In the genomic region with DNA sequence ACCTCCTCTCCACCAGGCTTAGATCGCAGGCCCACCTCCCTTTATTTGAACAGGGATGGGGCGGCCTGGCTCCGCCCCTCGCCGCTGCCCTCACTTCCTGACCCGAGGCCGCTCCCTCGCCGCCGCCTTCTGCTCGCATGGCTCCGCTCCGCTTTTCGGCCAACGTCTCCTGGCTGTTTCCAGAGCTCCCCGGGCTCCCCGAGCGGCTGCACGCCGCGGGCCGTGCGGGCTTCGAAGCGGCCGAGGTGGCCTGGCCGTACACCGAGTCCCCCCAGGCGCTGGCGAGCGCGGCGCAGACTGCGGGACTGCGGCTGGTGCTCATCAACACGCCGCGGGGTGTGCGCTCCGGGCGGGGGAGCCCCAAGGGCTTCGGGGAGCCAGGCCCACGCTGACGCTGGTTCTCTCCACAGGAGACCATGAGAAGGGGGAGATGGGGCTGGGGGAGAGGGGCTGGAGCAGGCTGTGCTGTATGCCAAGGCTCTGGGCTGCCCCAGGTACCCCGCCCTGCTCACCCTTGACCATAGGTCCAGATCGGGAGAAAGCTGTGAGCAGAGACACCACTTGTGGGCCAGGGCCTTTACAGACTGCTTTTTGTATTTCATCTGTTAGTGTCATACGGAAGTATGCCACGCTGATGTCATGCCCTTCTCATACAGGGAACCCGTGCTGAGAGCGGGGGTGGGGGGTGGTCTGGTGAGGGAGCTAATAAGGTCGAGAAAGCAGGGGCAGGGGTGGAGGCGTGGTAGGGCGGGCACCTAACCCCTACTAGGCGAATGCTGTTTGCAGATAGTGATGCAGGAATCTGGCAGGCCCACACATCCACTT, we compare ENCODE assay signal across 8 mouse cellular contexts. TPM values are rescaled to one million over a fixed set of nuclear protein-coding genes. Genes with fewer than 3 reads are reported as not detected.
DNase-seq lines count a peak whose midpoint lies in the region; ATAC-seq and TF ChIP-seq lines count a peak whose summit lies in the region.

No protein-coding gene starts in this region.

- H3K36me3 ChIP-seq in heart, embryonic 12.5 days: peaks cover 37% of the 10 kb centered on the region
- H3K36me3 ChIP-seq in kidney, embryonic 15.5 days: peaks cover 37% of the 10 kb centered on the region
- peaks cover 35% of the 10 kb centered on the region for H3K36me3 ChIP-seq in liver, embryonic 13.5 days
- H3K36me3 ChIP-seq in splenic B cell, adult 2 months (ENCODE audit: control insufficient read depth, insufficient read depth, low read length, poor library complexity, severe bottlenecking): peaks cover 5% of the 10 kb centered on the region; the same call in 1 of the 2 replicates

- H3K4me1 ChIP-seq in heart, embryonic 12.5 days (replicated peaks): peaks cover 11% of the 10 kb centered on the region
- H3K4me1 ChIP-seq in kidney, embryonic 15.5 days: peaks cover 15% of the 10 kb centered on the region
- peaks cover 26% of the 10 kb centered on the region for H3K4me1 ChIP-seq in liver, embryonic 13.5 days (replicated peaks)

- TF ChIP-seq CTCF in brain, embryonic 14.5 days (IDR thresholded peaks at IDR 0.05; ENCODE audit: borderline replicate concordance, extremely low read depth, insufficient read depth, insufficient read length): no peak

- H3K27ac ChIP-seq in heart, embryonic 12.5 days (ENCODE audit: poor library complexity, severe bottlenecking): peak overlapping the region; percentile 71
- peak overlapping the region; percentile 85 for H3K27ac ChIP-seq in kidney, embryonic 15.5 days
- H3K27ac ChIP-seq in liver, embryonic 13.5 days: peak overlapping the region; percentile 66

- no peaks in the 10 kb centered on the region for H3K27me3 ChIP-seq in heart, embryonic 12.5 days (replicated peaks)
- no peaks in the 10 kb centered on the region for H3K27me3 ChIP-seq in kidney, embryonic 15.5 days
- H3K27me3 ChIP-seq in liver, embryonic 13.5 days: no peaks in the 10 kb centered on the region
- H3K27me3 ChIP-seq in splenic B cell, adult 2 months (ENCODE audit: control insufficient read depth, insufficient read depth, low read length, poor library complexity, severe bottlenecking): no peaks in the 10 kb centered on the region

- H3K9me3 ChIP-seq in heart, embryonic 12.5 days (replicated peaks): no peaks in the 10 kb centered on the region
- no peaks in the 10 kb centered on the region for H3K9me3 ChIP-seq in kidney, embryonic 15.5 days (replicated peaks)
- H3K9me3 ChIP-seq in liver, embryonic 13.5 days (replicated peaks): no peaks in the 10 kb centered on the region

- peak overlapping the region; percentile 81 for H3K4me3 ChIP-seq in heart, embryonic 12.5 days
- H3K4me3 ChIP-seq in kidney, embryonic 15.5 days (replicated peaks): peak overlapping the region; percentile 71
- H3K4me3 ChIP-seq in liver, embryonic 13.5 days (replicated peaks): peak overlapping the region; percentile 74

- under 1% methylated on average over 54 of the region's 54 CpGs for WGBS in heart, embryonic 12.5 days
- 2% methylated on average over 54 of the region's 54 CpGs for WGBS in kidney, embryonic 15.5 days
- 1% methylated on average over 54 of the region's 54 CpGs for WGBS in liver, embryonic 13.5 days (ENCODE audit: insufficient replicate concordance)

- peak; percentile 39; the same call in 1 of the 2 replicates for TF ChIP-seq POLR2A in brain, embryonic 14.5 days (IDR thresholded peaks at IDR 0.05; ENCODE audit: borderline replicate concordance, extremely low read depth, insufficient read depth, insufficient read length, poor library complexity, severe bottlenecking)

- H3K9ac ChIP-seq in heart, embryonic 12.5 days: peak overlapping the region; percentile 90
- H3K9ac ChIP-seq in kidney, embryonic 15.5 days: peak overlapping the region; percentile 75
- H3K9ac ChIP-seq in liver, embryonic 13.5 days: peak overlapping the region; percentile 79

- peak; percentile 60 for ATAC-seq in erythroblast, adult 5-6 weeks (replicated peaks; ENCODE audit: low FRiP score, poor library complexity, severe bottlenecking)
- ATAC-seq in heart, embryonic 12.5 days (ENCODE audit: insufficient number of reproducible peaks, low FRiP score): peak; percentile 77
- peak; percentile 86 for ATAC-seq in kidney, embryonic 15.5 days (replicated peaks; ENCODE audit: low FRiP score)
- peak; percentile 76 for ATAC-seq in liver, embryonic 13.5 days (ENCODE audit: low read depth)

- DNase-seq in CD8-positive naive resting alpha-beta T cell, adult 2 months (ENCODE audit: low read depth in 2 of 2, low spot score in 2 of 2): peak; percentile 31 to 51
- peak; percentile 89 for DNase-seq in brain, embryonic 14.5 days (ENCODE audit: low read depth)
- DNase-seq in liver, embryonic 13.5 days: peak; percentile 57
- DNase-seq in naive thymus-derived CD4-positive, alpha-beta T cell, adult 2 months (ENCODE audit: low read depth): peak; percentile 77
- DNase-seq in splenic B cell, adult 2 months (ENCODE audit: low read depth, low spot score): peak; percentile 59

- H3K4me2 ChIP-seq in heart, embryonic 12.5 days: peak overlapping the region; percentile 93
- peak overlapping the region; percentile 96 for H3K4me2 ChIP-seq in kidney, embryonic 15.5 days
- peak overlapping the region; percentile 96 for H3K4me2 ChIP-seq in liver, embryonic 13.5 days

RNA-seq across cellular contexts. Expression of gene Szt2, which starts 49.0 kb away (rescaled TPM):
- polyA plus RNA-seq in brain, embryonic 14.5 days (2012; rRNA removed): 32.5 and 48.7 TPM in 2 replicates
- 13.3 and 14.2 TPM in 2 replicates for total RNA-seq in erythroblast, adult 5-6 weeks (2015; ENCODE audit: low replicate concordance)
- 14.1 and 21.6 TPM in 2 replicates for total RNA-seq in erythroblast, adult 5-6 weeks (2017; ENCODE audit: low replicate concordance)
- polyA plus RNA-seq in heart, embryonic 12.5 days (2016; fragmentation: Nextera tagmentation; extraction: Ambion mirVana): 6.7 and 8.5 TPM in 2 replicates
- 7.0 and 8.5 TPM in 2 replicates for polyA plus RNA-seq in kidney, embryonic 15.5 days (2015; fragmentation: Nextera tagmentation; extraction: Ambion mirVana)
- polyA plus RNA-seq in liver, embryonic 13.5 days (2015; fragmentation: Nextera tagmentation; extraction: Ambion mirVana): 2.0 TPM in 2 replicates

RNA-seq across cellular contexts. Expression of gene Med8, which starts 49.0 kb away (rescaled TPM):
- 83.4 and 95.1 TPM in 2 replicates for polyA plus RNA-seq in brain, embryonic 14.5 days (2012; rRNA removed)
- total RNA-seq in erythroblast, adult 5-6 weeks (2015; ENCODE audit: low replicate concordance): 30.0 and 32.2 TPM in 2 replicates
- total RNA-seq in erythroblast, adult 5-6 weeks (2017; ENCODE audit: low replicate concordance): 37.6 and 66.2 TPM in 2 replicates
- polyA plus RNA-seq in heart, embryonic 12.5 days (2016; fragmentation: Nextera tagmentation; extraction: Ambion mirVana): 79.7 and 81.3 TPM in 2 replicates
- polyA plus RNA-seq in kidney, embryonic 15.5 days (2015; fragmentation: Nextera tagmentation; extraction: Ambion mirVana): 100 and 101 TPM in 2 replicates
- 97.4 and 107 TPM in 2 replicates for polyA plus RNA-seq in liver, embryonic 13.5 days (2015; fragmentation: Nextera tagmentation; extraction: Ambion mirVana)

Comparison
In these comparisons a context has a peak if more than half of its experiments do, and no peak if none do; other contexts are left out.
1. Peak in every context shown above with its lines: DNase-seq, ATAC-seq, H3K4me3 ChIP-seq and H3K27ac ChIP-seq.